ENCODE assay signal across 9 mouse cellular contexts in genomic region chr17:58919061-58919460, GRCm38 (mm10).
DNase-seq lines count a peak whose midpoint lies in the region; ATAC-seq and TF ChIP-seq lines count a peak whose summit lies in the region.
"Had no signal": no experiment of that assay in that cellular context is flagged by ENCODE, and none has a peak within 500 bp of the region (broad histone marks: within the 10 kb centered on the region; RNA-seq: fewer than 3 reads in every experiment).

No protein-coding gene starts in this region.

- no peak overlapping the region for H3K4me3 ChIP-seq in heart, embryonic 16.5 days (ENCODE audit: low read length)
- H3K4me3 ChIP-seq in embryonic facial prominence, embryonic 15.5 days (replicated peaks), result 0 out of 2 replicates have a peak overlapping the region, but pooled peaks have one; percentile 4
- H3K4me3 ChIP-seq in intestine, postnatal 0 days (ENCODE audit: low read depth, low read length), result no peak overlapping the region
- H3K4me3 ChIP-seq in limb, embryonic 10.5 days, result no peak overlapping the region
- H3K4me3 ChIP-seq in neural tube, embryonic 11.5 days (ENCODE audit: low read depth, low read length), result no peak overlapping the region
- H3K4me3 ChIP-seq: myocyte had no signal

- H3K4me2 ChIP-seq in heart, embryonic 16.5 days (ENCODE audit: low read depth, low read length), result peak overlapping the region; percentile 28; the same call in 1 of the 2 replicates
- peak overlapping the region; percentile 40 for H3K4me2 ChIP-seq in embryonic facial prominence, embryonic 15.5 days (replicated peaks)
- no peak overlapping the region for H3K4me2 ChIP-seq in intestine, postnatal 0 days (replicated peaks; ENCODE audit: low read depth)
- H3K4me2 ChIP-seq in neural tube, embryonic 11.5 days (ENCODE audit: low read depth), result peak overlapping the region; percentile 14; the same call in 1 of the 2 replicates

- 11% methylated on average over 8 of the region's 8 CpGs for WGBS in heart, embryonic 16.5 days
- WGBS in embryonic facial prominence, embryonic 15.5 days, result 2% methylated on average over 8 of the region's 8 CpGs
- WGBS in intestine, postnatal 0 days, result 12% methylated on average over 8 of the region's 8 CpGs
- WGBS in limb, embryonic 10.5 days, result 11% methylated on average over 8 of the region's 8 CpGs
- WGBS in neural tube, embryonic 11.5 days, result 12% methylated on average over 8 of the region's 8 CpGs

- no peak overlapping the region for H3K9ac ChIP-seq in heart, embryonic 16.5 days (ENCODE audit: low read length)
- H3K9ac ChIP-seq in embryonic facial prominence, embryonic 15.5 days, result no peak overlapping the region
- no peak overlapping the region for H3K9ac ChIP-seq in intestine, postnatal 0 days (ENCODE audit: low read depth, low read length)
- H3K9ac ChIP-seq in neural tube, embryonic 11.5 days (ENCODE audit: low read length), result no peak overlapping the region

- H3K36me3 ChIP-seq in heart, embryonic 16.5 days (ENCODE audit: control insufficient read depth, insufficient read depth), result no peaks in the 10 kb centered on the region
- no peaks in the 10 kb centered on the region for H3K36me3 ChIP-seq in embryonic facial prominence, embryonic 15.5 days
- no peaks in the 10 kb centered on the region for H3K36me3 ChIP-seq in intestine, postnatal 0 days (ENCODE audit: control insufficient read depth, insufficient read depth)
- no peaks in the 10 kb centered on the region for H3K36me3 ChIP-seq in limb, embryonic 10.5 days
- no peaks in the 10 kb centered on the region for H3K36me3 ChIP-seq in neural tube, embryonic 11.5 days (ENCODE audit: control insufficient read depth, insufficient read depth, low read length)

- TF ChIP-seq CTCF in intestine, postnatal 0 days (IDR thresholded peaks at IDR 0.05; ENCODE audit: low read depth), result peak; percentile 66

- H3K27ac ChIP-seq in heart, embryonic 16.5 days (ENCODE audit: low read length), result no peak overlapping the region
- H3K27ac ChIP-seq in embryonic facial prominence, embryonic 15.5 days (replicated peaks), result no peak overlapping the region
- no peak overlapping the region for H3K27ac ChIP-seq in intestine, postnatal 0 days (ENCODE audit: low read depth, low read length)
- peak overlapping the region; percentile 53; the same call in 1 of the 2 replicates for H3K27ac ChIP-seq in limb, embryonic 10.5 days
- no peak overlapping the region for H3K27ac ChIP-seq in neural tube, embryonic 11.5 days (ENCODE audit: low read depth, low read length)

- H3K9me3 ChIP-seq in heart, embryonic 16.5 days (replicated peaks; ENCODE audit: control insufficient read depth, low read length), result no peaks in the 10 kb centered on the region
- no peaks in the 10 kb centered on the region for H3K9me3 ChIP-seq in embryonic facial prominence, embryonic 15.5 days (replicated peaks)
- no peaks in the 10 kb centered on the region for H3K9me3 ChIP-seq in intestine, postnatal 0 days (ENCODE audit: control insufficient read depth)
- H3K9me3 ChIP-seq in limb, embryonic 10.5 days (replicated peaks), result no peaks in the 10 kb centered on the region
- no peaks in the 10 kb centered on the region for H3K9me3 ChIP-seq in neural tube, embryonic 11.5 days (ENCODE audit: control insufficient read depth, low read length)

- DNase-seq in heart, adult 8-10 months (ENCODE audit: low spot score), result no peak
- DNase-seq in WW6 (ENCODE audit: low read depth, low spot score), result peak; percentile 18
- peak; percentile 51 for DNase-seq in limb, embryonic 10.5 days (ENCODE audit: low spot score)
- DNase-seq in neural tube, embryonic 11.5 days (ENCODE audit: low spot score), result peak; percentile 63
- no peak for DNase-seq in B cell, adult 2 months

- H3K4me1 ChIP-seq in heart, embryonic 16.5 days (ENCODE audit: control insufficient read depth, insufficient read depth, low read length), result no peaks in the 10 kb centered on the region
- no peaks in the 10 kb centered on the region for H3K4me1 ChIP-seq in embryonic facial prominence, embryonic 15.5 days
- no peaks in the 10 kb centered on the region for H3K4me1 ChIP-seq in intestine, postnatal 0 days (replicated peaks; ENCODE audit: control insufficient read depth, insufficient read depth, low read length)
- H3K4me1 ChIP-seq in limb, embryonic 10.5 days, result peaks cover 14% of the 10 kb centered on the region
- H3K4me1 ChIP-seq in neural tube, embryonic 11.5 days (ENCODE audit: control insufficient read depth, insufficient read depth, low read length), result 0 out of 2 replicates have a peak, but pooled peaks cover 2% of the 10 kb centered on the region

- no peaks in the 10 kb centered on the region for H3K27me3 ChIP-seq in heart, embryonic 16.5 days (ENCODE audit: control insufficient read depth, insufficient read depth, low read length)
- no peaks in the 10 kb centered on the region for H3K27me3 ChIP-seq in embryonic facial prominence, embryonic 15.5 days
- no peaks in the 10 kb centered on the region for H3K27me3 ChIP-seq in intestine, postnatal 0 days (replicated peaks; ENCODE audit: control insufficient read depth, insufficient read depth, low read length)
- H3K27me3 ChIP-seq in limb, embryonic 10.5 days (ENCODE audit: low read depth, poor library complexity, severe bottlenecking), result no peaks in the 10 kb centered on the region
- no peaks in the 10 kb centered on the region for H3K27me3 ChIP-seq in neural tube, embryonic 11.5 days (ENCODE audit: control insufficient read depth, insufficient read depth, low read length)

- ATAC-seq in heart, embryonic 16.5 days (replicated peaks; ENCODE audit: extremely low read depth, insufficient read depth, low FRiP score), result no peak
- 0 out of 2 replicates have a peak, but pooled peaks have one; percentile 51 for ATAC-seq in embryonic facial prominence, embryonic 15.5 days (ENCODE audit: insufficient number of reproducible peaks, low FRiP score, low TSS enrichment, low read depth)
- no peak for ATAC-seq in intestine, postnatal 0 days
- ATAC-seq in neural tube, embryonic 11.5 days (ENCODE audit: insufficient read depth, low FRiP score, low TSS enrichment), result peak; percentile 87

Comparison
In these comparisons a context has a peak if more than half of its experiments do, and no peak if none do; other contexts are left out.
1. ATAC-seq: peak in embryonic facial prominence, embryonic 15.5 days (single experiment) and neural tube, embryonic 11.5 days (single experiment); none in heart, embryonic 16.5 days (single experiment) and intestine, postnatal 0 days (single experiment).
2. DNase-seq: peak in WW6 (single experiment), limb, embryonic 10.5 days (single experiment) and neural tube, embryonic 11.5 days (single experiment); none in heart, adult 8-10 months (single experiment) and B cell, adult 2 months (0 of 2).